In the genomic region with DNA sequence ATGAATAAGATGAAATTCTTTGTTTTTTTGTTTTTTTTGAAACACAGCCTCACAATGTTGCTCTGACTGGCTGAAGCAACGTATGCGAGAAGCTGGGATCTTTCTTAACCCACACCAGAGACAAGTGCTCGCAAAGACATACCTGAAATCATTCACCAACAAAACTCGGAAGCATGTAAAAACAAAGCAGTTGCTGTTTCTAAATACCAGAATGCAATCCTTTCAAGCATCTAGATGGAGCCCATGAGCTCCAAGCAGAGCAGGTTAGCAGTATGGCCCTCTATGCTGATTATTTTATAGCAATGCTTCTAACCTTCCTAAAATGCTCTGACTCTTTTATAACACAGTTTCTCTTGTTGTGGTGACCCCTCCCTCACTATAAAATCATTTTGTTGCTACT, we compare ENCODE assay signal across 8 mouse cellular contexts. TPM values are rescaled to one million over a fixed set of nuclear protein-coding genes. Genes with fewer than 3 reads are reported as not detected.
DNase-seq lines count a peak whose midpoint lies in the region; ATAC-seq lines count a peak whose summit lies in the region.

No protein-coding gene starts in this region.

- H3K4me2 ChIP-seq in lung, embryonic 16.5 days (ENCODE audit: low read depth, low read length): peak overlapping the region; percentile 63
- peak overlapping the region; percentile 58 for H3K4me2 ChIP-seq in embryonic facial prominence, embryonic 12.5 days (replicated peaks)
- peak overlapping the region; percentile 69 for H3K4me2 ChIP-seq in limb, embryonic 12.5 days
- peak overlapping the region; percentile 64 for H3K4me2 ChIP-seq in stomach, embryonic 14.5 days (replicated peaks; ENCODE audit: low read depth, low read length)

- H3K27me3 ChIP-seq in lung, embryonic 16.5 days (ENCODE audit: control insufficient read depth, insufficient read depth, low read depth, low read length): no peaks in the 10 kb centered on the region
- no peaks in the 10 kb centered on the region for H3K27me3 ChIP-seq in embryonic facial prominence, embryonic 12.5 days
- no peaks in the 10 kb centered on the region for H3K27me3 ChIP-seq in limb, embryonic 12.5 days
- H3K27me3 ChIP-seq in stomach, embryonic 14.5 days (ENCODE audit: control insufficient read depth, insufficient read depth, low read length): no peaks in the 10 kb centered on the region

- H3K9me3 ChIP-seq in lung, embryonic 16.5 days (ENCODE audit: control insufficient read depth, low read length): no peaks in the 10 kb centered on the region
- no peaks in the 10 kb centered on the region for H3K9me3 ChIP-seq in embryonic facial prominence, embryonic 12.5 days
- H3K9me3 ChIP-seq in limb, embryonic 12.5 days: no peaks in the 10 kb centered on the region
- H3K9me3 ChIP-seq in stomach, embryonic 14.5 days (ENCODE audit: control insufficient read depth, low read depth, low read length): no peaks in the 10 kb centered on the region

- 4% methylated on average over 4 of the region's 4 CpGs for WGBS in lung, embryonic 16.5 days
- WGBS in embryonic facial prominence, embryonic 12.5 days: 20% methylated on average over 4 of the region's 4 CpGs
- WGBS in limb, embryonic 12.5 days: 16% methylated on average over 4 of the region's 4 CpGs
- WGBS in stomach, embryonic 14.5 days: 7% methylated on average over 4 of the region's 4 CpGs

- H3K4me1 ChIP-seq in lung, embryonic 16.5 days (replicated peaks; ENCODE audit: control insufficient read depth, insufficient read depth, low read length): peaks cover 13% of the 10 kb centered on the region
- peaks cover 18% of the 10 kb centered on the region; the same call in 1 of the 2 replicates for H3K4me1 ChIP-seq in embryonic facial prominence, embryonic 12.5 days
- H3K4me1 ChIP-seq in limb, embryonic 12.5 days (replicated peaks): peaks cover 23% of the 10 kb centered on the region
- H3K4me1 ChIP-seq in stomach, embryonic 14.5 days (ENCODE audit: control insufficient read depth, insufficient read depth, low read length): peaks cover 13% of the 10 kb centered on the region; the same call in 1 of the 2 replicates

- H3K4me3 ChIP-seq in lung, embryonic 16.5 days (ENCODE audit: low read length): peak overlapping the region; percentile 88
- peak overlapping the region; percentile 100 for H3K4me3 ChIP-seq in embryonic facial prominence, embryonic 12.5 days
- peak overlapping the region; percentile 99 for H3K4me3 ChIP-seq in limb, embryonic 12.5 days (replicated peaks)
- H3K4me3 ChIP-seq in stomach, embryonic 14.5 days (ENCODE audit: low read depth, low read length): peak overlapping the region; percentile 99

- no peak for ATAC-seq in lung, embryonic 16.5 days (ENCODE audit: low read depth)
- ATAC-seq in embryonic facial prominence, embryonic 12.5 days (ENCODE audit: insufficient number of reproducible peaks, insufficient read depth, low FRiP score, low TSS enrichment): no peak
- ATAC-seq in limb, embryonic 12.5 days (ENCODE audit: insufficient number of reproducible peaks, insufficient read depth, low FRiP score, low TSS enrichment, low read depth): no peak
- ATAC-seq in stomach, embryonic 14.5 days (ENCODE audit: insufficient number of reproducible peaks, insufficient read depth, low FRiP score, low read depth): no peak

- H3K27ac ChIP-seq in lung, embryonic 16.5 days (ENCODE audit: low read length): peak overlapping the region; percentile 98
- H3K27ac ChIP-seq in embryonic facial prominence, embryonic 12.5 days: peak overlapping the region; percentile 99
- H3K27ac ChIP-seq in limb, embryonic 12.5 days: peak overlapping the region; percentile 99
- peak overlapping the region; percentile 99 for H3K27ac ChIP-seq in stomach, embryonic 14.5 days (ENCODE audit: low read length)

- 0 out of 2 replicates have a peak, but pooled peaks cover 2% of the 10 kb centered on the region for H3K36me3 ChIP-seq in lung, embryonic 16.5 days (ENCODE audit: control insufficient read depth, insufficient read depth, low read length)
- H3K36me3 ChIP-seq in embryonic facial prominence, embryonic 12.5 days: no peaks in the 10 kb centered on the region
- H3K36me3 ChIP-seq in limb, embryonic 12.5 days: peaks cover 15% of the 10 kb centered on the region
- H3K36me3 ChIP-seq in stomach, embryonic 14.5 days (ENCODE audit: control insufficient read depth, insufficient read depth, low read length): no peaks in the 10 kb centered on the region; the same call in 1 of the 2 replicates

- peak overlapping the region; percentile 99 for H3K9ac ChIP-seq in lung, embryonic 16.5 days (ENCODE audit: low read length)
- peak overlapping the region; percentile 98 for H3K9ac ChIP-seq in embryonic facial prominence, embryonic 12.5 days
- H3K9ac ChIP-seq in limb, embryonic 12.5 days (replicated peaks): peak overlapping the region; percentile 98
- peak overlapping the region; percentile 99 for H3K9ac ChIP-seq in stomach, embryonic 14.5 days (replicated peaks; ENCODE audit: low read depth, low read length)

- no peak for DNase-seq in lung, postnatal 10 days
- DNase-seq in adrenal gland, postnatal 25 days: no peak
- DNase-seq in frontal cortex, postnatal 10 days (ENCODE audit: low spot score in 2 of 2): no peak
- DNase-seq in ovary, postnatal 14 days (ENCODE audit: low spot score): no peak

RNA-seq across cellular contexts. Expression of a gene that starts 0.7 kb away (rescaled TPM):
- 28.8 and 30.4 TPM in 2 replicates for polyA plus RNA-seq in lung, embryonic 16.5 days (2015; fragmentation: Nextera tagmentation; extraction: Ambion mirVana)
- 65.7 and 66.6 TPM in 2 replicates for polyA plus RNA-seq in embryonic facial prominence, embryonic 12.5 days (2016; fragmentation: Nextera tagmentation; extraction: Ambion mirVana)
- polyA plus RNA-seq in limb, embryonic 12.5 days (2016; fragmentation: Nextera tagmentation; extraction: Ambion mirVana): 67.9 and 76.3 TPM in 2 replicates
- 45.2 and 49.1 TPM in 2 replicates for polyA plus RNA-seq in stomach, embryonic 14.5 days (2014; fragmentation: Nextera tagmentation; extraction: Ambion mirVana)
- total RNA-seq in adrenal gland, postnatal 25 days (2021): 60.1 and 72.7 TPM in 2 replicates

RNA-seq across cellular contexts. Expression of a gene that starts 55.4 kb away (rescaled TPM):
- 18.8 and 20.2 TPM in 2 replicates for polyA plus RNA-seq in lung, embryonic 16.5 days (2015; fragmentation: Nextera tagmentation; extraction: Ambion mirVana)
- 6.6 and 6.7 TPM in 2 replicates for polyA plus RNA-seq in embryonic facial prominence, embryonic 12.5 days (2016; fragmentation: Nextera tagmentation; extraction: Ambion mirVana)
- polyA plus RNA-seq in limb, embryonic 12.5 days (2016; fragmentation: Nextera tagmentation; extraction: Ambion mirVana): 4.2 and 4.3 TPM in 2 replicates
- polyA plus RNA-seq in stomach, embryonic 14.5 days (2014; fragmentation: Nextera tagmentation; extraction: Ambion mirVana): 12.1 and 13.3 TPM in 2 replicates
- 2.3 and 4.6 TPM in 2 replicates for total RNA-seq in adrenal gland, postnatal 25 days (2021)
